Mouse (Mus musculus) embryo, embryonic 11.5 days (tissue): ENCODE data around the gene Dlg2.

ENCODE experiments used
- DNase-seq: peaks from one replicate; pipeline ENCODE4 v3.0.0-alpha.2; 2012; ENCODE audit warnings: low read depth, low spot score

Dlg2 gene

DNA sequence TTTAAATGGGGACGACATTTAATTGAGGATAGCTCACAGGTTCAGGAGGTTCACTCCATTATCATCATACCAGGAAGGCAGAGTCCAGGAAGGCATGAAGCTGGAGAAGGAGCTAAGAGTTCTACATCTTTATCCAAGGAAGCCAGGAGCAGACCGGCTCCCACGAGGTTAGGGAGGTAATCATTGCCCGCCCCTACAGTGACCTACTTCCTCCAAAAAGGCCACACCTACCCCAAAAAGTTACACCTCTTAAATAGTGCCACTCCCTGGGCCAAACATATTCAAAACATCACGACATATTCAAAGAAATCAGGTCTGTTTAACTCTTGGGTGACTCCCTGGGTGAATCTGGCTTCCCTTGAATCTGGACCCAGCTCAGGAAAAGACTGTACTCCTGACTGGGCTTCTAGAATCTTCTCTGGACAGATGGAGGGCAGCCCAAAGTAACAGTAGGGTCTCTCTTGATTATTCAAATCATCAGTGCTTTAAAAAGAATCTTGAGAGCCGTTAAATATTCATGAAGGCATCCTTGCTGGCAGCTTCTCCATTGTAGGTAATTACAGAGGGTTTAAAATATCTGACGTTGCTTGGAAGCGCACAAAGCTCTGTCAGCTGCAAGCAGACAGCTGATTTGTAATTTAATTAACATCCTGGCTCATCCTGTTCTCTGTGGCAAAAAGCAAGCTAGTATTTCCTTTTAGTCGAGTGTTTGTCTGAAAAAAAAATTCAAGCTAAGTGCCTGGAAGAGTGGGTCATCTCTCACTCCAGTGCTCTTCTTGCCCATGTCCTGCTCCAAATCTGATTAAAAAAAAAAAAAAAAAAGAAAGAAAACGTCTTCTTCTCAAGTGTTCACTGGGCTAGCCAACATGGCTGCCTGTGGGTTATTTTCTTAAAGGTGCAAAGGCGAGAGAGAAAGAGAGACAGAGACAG lies 966.2 kb downstream of the Dlg2 start:
- DNase-seq, result no peak

DNA sequence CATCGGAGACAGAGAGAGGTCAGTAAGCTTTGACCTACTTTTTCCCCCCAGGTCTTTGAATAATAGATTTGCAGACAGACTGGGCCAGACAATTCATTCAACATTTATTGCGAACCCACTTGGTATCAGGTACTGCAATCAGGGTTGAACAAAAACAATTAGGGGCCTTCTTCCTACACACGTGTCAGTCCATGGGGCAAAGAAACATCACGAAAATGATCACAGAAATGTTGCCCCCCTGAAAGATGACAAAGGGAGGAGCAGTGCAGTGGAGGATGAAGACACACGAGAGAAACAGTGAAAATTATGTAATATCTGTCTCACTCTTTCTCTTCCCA lies 966.9 kb downstream of the Dlg2 start:
- no peak for DNase-seq

DNA sequence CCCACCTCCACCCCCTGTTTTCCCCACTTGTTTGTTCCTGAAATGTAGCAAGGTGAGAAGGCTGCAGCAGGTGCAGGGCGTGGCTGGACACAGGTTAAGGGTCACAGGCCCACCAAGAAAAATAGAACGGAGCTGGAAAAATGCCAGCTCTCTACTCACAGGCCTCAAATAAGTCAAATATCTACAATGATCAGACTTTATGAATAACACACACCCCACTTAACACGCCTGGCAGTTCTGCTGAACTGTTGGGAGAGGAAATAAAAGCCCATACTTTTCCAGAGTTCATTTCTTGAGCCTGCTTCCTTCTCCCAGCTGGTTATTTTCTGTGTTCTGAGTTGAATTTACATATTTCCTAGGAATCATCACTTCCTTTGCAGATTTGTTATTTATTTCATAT lies 967.4 kb downstream of the Dlg2 start:
- DNase-seq, result no peak

DNA sequence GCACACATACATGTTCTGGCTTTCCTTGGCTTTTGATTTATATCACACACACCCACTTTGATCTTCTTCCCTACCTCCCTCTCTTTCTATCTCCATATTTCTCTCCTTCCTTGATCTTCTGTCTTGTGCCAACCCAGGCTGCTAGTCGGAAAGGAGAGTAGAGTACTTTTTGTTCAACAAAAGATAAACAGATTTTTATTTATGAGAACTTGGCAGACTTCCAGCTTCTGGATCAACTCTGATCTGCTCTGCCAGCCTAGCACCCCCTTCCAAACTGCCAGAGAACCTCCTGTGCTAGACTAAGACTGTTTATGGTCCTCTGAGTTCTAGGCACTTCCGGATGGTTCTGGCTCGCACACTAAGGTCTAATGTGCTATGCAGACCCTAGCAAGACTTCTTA lies 968.3 kb downstream of the Dlg2 start:
- no peak for DNase-seq

DNA sequence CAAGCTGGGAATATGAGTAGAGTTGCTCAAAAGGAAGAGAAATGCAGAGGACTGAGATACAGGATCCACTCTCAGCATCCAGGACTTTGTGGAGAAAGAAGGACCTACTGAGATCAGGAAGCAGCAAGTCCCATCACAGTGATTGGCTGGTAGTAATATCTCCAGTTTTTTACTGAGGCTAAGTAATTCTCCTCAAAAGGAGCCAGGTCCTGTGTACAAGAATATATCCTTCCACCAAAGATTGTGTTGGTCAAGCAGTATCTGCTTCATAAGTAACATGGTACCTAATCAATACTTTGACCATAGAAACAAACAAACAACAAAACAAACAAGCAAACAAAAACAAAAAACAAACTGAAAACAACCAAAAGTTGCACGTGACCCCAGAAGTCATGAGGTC lies 980.3 kb downstream of the Dlg2 start:
- DNase-seq, result no peak

DNA sequence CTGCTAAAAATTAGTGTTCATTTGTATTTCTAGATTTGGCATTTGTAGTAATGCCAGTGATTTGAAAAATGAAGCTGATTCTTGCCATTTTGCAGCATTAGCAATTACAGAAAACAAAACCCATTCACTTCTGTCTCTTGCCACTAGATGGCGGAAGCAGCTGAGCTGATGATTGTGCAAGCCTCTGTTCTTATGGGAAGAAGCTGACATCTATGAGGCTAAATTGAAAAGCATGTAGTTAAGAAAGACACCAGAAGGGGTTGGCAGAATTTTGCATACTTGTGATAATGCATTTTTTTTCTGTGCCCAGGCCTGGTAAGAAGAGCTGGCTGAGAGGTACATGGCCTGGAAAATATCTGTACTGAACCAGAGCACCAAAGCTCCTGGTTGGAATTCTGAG lies 980.7 kb downstream of the Dlg2 start:
- DNase-seq, result peak; percentile 70

DNA sequence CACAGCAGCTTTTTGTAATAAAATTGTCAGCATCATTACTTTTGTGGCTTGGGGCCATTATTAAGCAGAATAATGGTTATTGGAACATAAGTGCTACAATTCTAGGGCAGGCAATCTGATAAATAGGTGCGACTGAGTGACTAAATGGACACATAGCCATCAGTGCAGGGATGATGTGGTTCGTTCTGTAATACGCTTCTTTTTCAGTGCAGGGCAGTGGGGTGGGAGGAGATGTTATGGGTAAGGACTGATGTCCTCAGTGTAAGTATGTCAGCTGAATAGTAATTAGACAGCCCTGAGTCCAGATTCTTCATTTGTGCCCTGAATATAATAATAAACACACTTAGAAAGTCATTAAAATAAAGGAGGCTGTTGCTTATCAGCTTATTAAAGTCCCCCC lies 984.9 kb downstream of the Dlg2 start:
- DNase-seq, result no peak

DNA sequence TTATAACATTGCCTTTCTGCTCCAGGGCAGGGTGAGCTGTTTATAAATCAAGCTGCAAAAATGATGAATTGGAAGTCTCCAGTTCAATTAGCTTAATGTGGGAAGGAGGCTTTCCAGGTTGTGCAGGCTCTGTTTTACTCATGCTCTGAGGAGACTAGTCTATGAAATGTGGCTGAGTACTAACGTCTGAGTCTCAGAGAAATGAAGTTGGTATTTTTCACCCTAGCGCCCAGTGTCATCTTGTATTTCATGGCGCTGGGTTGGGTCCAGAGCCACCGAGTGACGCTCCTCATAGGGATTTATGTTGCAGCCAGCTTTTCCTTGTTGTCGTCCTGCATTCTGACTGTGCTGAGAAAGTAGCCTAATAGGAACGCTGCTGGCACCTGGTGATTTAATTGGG lies 986.8 kb downstream of the Dlg2 start:
- DNase-seq, result no peak

DNA sequence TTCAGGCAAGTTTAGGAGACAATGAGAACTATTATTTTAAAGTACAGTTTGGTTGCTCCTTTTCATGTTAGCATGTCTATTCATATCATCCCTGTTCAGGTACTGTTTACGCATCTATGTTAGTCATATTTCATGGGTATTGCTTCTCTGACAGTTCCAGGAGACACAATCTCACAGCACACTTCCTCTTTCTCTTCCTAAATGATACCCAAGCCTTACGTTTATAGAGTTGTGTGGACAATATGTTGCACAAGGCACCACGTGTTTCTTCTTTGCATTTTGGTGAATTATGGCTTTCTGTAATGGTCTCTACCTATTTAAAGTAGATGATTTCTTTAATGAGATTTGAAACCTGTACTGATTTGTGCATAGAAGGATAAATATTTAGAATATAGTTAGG lies 990.6 kb downstream of the Dlg2 start:
- no peak for DNase-seq

DNA sequence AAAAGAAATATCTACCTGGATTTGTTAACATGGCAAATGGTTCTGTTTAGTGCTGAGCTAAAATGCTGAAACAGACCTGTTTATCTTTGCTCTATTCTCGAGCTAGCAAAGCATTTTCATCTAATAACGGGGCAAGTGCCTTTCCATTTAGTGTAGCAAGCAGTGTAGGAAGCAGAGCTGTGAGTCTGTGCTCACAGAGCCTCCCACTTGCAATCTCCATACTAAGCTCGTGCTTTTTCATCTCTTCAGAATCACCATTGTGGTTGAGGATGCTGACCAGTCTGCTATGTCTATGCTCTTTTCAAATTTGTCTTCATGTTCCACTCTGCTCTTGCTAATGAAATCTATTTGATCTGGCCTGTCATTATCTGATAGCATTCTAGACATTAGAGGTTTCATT lies 1002.7 kb downstream of the Dlg2 start:
- DNase-seq, result no peak

DNA sequence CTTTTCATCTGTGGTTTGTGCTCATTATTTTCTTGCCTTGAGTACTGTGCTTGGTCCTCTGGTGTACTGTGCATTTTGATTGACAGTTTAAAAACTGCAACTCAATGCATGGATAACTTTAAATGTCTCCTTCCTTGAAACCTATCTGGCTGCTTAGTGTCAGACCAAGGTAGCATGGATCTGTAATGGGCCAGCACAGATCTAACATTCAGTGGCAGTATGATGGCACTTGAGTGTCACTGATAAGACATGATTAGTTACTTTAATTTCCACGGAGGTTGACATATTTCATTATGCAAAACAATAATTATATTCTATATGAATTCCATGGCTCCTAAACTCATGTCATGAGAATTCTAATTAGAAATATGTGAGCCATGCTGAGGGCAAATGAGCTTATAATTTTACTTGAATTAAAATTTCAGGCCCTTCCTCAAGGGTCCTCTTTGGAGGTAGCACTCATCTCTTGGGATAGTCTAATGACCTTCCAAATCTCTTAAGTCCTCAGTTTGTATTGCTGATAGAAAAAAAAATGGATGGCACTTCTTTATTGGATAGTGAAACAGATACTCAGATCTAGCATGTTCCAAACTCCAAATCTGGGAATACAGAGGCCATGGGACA lies 1005.2 kb downstream of the Dlg2 start:
- no peak for DNase-seq

DNA sequence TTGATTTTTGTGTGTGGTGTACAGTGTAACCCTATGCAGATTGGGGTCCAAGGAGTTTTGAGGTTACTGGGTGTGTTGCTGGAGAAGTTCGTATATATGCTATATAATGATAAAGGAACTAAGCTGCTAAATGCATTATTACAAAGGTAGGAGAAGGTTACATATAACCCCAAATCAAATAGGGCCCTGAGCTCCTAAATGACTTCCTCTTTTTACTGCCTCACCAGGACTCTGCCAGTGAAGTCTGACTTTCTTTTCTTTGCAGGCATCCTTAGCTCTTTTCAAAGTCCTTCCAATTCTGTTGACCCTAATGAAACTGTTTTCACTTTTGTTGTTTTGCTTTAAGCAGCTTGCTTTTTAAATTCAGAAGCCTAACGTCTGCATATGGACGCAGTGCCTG lies 1016.8 kb downstream of the Dlg2 start:
- no peak for DNase-seq

DNA sequence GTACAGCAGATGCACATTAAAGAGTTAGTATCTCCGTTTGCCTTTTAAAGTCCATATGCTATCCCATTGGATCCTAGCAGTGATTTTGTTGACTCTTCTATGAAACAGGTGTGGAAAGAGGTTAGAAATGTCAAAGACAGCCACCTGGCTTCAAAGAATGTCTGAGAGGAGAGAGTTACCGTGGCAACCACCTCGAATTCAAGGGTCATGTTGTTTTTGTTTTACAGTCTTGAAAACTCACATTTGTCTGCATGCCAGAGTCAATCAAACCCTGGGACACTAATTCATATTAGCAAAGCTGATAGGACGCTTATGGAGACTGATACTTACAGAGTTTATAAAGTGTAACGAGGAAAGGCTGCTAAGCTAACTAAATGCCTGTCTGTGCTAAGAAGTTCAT lies 1019.1 kb downstream of the Dlg2 start:
- DNase-seq, result no peak

DNA sequence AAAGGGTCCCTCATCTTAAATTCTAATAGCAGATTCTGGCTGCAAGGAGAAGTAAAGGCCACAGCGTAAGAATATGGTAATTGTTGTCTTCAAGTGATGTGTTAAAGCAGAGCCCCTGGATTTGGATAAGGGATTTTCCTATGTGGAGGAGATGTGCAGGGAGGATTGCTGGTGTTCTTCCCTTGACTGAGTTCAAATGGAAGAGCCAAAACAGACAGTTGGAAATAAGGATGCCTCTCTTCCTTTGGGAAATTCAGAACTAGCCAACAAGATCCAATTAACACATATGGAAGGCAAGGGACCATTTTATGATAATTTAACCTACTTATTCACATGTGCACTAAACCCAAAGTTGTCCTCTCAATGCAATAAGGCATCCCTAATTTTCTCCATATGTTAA lies 1034.6 kb downstream of the Dlg2 start:
- DNase-seq, result no peak

DNA sequence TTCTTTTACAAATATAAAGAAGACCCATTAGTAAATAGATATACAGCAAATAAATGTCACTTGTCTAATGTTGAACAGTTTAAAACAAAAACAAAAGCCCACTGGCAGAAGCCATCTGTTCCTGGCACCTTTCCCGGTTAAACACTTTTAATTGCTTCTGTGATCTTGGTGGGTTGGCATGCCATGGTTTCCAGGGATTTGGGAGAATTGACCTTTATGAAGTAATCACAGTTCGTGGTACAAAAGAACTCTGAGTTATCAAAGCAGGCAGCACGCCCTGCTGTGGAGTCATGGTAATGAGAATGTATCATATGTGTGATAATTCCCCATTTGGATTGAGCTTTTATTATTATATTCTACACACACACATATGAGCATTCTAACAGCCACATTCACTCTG lies 1038.0 kb downstream of the Dlg2 start:
- no peak for DNase-seq

DNA sequence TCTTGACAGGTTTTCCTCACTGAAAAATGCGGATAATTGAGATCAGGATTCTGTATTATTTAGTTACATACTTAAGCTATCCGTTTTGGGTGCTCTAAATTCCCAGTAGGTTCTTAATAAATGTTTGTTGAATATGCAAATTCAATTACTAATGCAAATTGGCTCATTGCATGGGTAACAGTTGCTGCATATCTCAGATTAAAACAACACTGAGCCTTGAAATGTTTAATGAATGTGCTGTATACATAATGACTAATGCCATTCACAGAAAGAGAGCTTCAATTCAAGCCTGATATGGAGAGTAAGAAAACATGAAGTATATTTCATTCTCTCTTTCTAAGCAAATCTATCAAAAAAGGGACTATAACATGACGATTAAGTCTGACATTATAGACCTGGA lies 1039.8 kb downstream of the Dlg2 start:
- no peak for DNase-seq

DNA sequence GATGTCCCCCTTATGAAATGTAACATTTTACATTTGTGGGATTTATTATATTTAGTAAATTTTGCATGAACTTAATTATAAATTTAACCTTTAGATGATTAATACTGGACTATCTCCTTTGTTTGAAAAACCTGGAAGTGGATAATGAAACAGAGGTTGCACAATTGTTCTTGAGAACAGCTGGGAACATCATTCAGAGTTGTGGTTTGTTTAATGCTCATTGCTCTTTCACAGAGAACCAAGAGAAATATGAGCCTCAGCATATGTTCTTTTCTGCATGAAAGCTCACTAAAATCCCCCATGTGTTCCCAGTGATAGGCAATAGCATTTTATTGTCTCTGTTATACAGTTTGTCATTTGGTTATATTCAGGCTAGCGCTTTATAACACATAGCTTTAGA lies 1049.4 kb downstream of the Dlg2 start:
- DNase-seq, result no peak

DNA sequence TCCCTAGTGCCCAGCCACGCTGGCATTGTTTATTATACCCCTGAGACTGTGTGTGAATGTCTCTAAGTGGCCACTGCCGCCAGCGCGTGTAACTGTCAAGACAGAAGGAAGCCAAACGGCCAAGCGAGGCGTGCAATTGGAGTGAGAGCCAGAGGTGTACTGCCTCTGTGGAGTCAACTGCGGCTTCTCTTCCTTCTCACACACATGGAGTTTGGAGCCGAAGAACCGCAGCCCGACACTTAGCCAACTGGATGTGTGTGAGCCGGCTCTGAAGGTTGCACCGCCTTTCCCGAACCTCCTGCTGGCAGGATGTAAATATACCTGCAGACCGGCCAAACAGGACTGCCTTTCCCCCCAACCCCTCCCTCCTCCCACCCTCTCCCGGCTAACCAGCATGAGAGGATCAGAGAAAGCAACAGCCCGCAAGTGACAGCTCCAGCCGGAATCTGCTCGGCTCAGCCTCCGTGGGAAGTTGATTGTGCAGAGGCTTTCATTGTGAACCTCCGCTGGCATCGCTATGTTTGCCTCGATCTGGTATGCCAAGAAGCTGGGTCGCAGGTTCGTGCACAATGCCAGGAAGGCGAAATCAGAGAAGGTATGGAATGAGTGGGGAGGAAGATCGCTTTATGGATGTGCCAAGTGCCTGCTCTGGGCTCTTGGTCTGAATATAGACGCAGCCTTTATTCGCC lies 1066.3 kb downstream of the Dlg2 start:
- peak; percentile 16 for DNase-seq

DNA sequence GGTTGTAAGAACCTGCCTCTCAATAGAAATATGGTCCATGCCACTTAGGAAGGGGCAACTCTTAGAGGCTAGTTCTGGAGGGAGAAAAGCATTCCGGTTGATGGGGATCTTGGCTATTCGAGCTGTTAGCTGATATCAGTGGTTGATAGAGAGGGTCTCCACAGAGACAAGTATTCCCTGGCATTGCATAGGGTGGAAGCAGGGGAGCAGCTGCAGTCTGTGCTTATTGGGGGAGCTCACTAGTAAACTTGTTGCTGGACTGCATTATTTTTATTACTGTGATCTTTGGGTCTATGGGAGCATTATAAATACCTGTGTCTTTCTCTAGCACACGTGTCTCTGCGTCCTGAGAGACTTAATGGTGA lies 1066.8 kb downstream of the Dlg2 start:
- no peak for DNase-seq

DNA sequence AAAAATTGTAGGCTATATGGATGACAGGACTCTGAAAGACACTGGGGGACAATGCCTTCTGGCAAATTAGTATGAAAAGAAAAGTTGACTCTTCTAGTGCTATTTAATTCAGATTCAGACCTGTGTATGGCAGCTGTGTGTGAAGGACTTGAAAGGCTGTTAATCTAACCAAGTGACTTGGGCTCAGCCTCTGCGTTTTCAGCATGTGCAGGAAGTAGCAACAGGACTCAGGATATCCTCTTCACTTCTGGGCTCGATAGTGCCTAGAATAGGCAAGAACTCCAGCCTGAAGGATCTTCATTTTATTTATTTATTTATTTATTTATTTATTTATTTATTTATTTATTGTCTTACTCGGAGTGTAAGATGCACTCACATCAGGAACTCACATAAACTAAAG lies 1068.1 kb downstream of the Dlg2 start:
- no peak for DNase-seq

DNA sequence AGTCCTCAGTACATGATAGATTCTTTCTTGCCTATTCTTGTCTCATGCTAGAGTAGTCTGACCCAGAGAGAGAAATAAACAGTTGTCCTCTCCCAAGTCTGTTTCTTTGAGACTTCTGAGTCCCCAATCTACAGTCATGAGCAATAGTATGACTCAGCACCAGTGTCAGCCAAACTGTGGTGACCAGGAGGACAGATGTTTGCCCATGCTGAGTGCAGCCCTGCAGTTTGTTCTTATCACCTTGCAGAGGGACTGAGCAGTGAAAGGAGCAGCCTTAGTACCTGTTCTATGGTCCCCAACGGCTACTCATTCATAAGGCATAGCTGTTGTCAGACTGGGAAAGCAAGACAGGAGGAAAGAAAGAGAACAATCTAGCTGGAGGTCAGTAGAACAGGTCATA lies 1072.3 kb downstream of the Dlg2 start:
- DNase-seq, result no peak

DNA sequence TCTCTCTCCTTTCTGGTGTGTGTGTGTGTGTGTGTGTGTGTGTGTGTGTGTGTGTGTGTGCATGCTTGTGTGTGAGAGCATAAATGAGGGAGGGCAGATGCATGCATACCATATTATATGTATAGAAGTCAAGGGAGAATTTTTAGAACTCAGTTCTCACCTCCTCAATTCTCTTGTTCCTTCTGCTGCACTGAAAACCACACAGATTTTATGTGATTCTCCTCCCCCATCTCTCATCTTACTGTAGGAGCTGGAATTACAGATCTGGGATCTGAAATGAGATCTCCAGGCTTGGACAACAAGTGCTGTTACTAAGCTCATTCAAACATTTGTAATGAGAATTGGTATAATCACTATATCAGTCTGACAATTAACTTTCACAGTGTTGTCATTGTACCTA lies 1081.1 kb downstream of the Dlg2 start:
- DNase-seq, result no peak

DNA sequence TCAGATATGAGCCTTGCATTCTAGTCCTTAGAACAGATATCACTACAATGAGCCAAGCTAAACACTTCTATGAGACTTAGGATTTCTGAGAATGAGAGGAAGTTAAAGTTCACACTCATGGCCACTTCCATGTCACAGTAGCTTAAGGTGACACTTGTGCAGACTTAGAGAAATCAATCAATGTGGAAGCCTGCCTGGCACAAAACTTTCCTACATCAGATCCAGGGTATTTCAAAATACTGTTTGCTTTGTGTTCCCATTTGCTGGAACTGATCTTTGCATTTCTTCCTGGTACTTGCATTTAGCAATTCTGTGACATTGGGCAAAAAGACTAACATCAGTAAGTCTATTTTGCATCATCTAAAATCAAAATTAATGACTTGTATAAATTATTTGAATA lies 1091.0 kb downstream of the Dlg2 start:
- DNase-seq, result no peak
